Comparison of ENCODE assay signal across 7 mouse cellular contexts in the genomic region with DNA sequence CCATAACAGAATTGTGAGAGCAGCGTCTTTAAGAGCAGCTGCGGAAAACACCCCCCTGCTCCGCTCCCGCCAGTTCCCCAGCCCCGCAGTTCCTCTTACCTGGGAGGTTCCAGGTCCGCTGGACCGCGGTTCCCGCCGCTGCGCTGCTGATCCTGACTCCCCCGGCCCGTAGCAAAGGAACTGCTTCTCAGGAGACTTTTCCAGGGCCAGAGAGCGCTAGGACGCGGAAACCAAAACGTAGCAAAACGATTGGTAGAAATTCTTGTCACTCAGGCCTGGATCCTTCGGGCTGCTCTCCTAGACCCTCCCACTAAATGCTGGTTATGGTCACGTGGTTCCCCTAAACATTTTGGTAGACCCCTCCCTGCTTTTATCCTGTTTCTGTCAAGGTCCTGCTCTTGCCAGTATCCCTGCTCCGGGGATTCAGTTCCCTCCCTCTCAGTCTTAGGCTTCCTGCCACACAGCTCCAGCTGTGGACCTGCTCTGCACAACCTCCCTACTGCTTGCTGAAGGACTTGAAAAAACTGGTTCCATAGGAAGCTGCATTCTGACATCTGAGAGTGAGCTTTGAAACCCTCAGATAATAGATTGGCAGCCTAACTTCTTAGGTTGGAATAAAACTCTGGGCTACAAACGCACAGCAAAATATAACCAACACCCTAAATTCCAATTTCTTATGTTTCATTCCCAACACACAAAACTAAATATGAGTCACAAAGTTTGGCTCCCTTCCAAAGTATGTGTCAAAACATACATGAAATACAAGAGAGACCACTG. TPM values are rescaled to one million over a fixed set of nuclear protein-coding genes. Genes with fewer than 3 reads are reported as not detected.
DNase-seq lines count a peak whose midpoint lies in the region; ATAC-seq lines count a peak whose summit lies in the region.

Gene Zfp820, minus strand, starts transcription at position 228 of the 777 bp plus-strand sequence.

- ATAC-seq in megakaryocyte-erythroid progenitor cell, adult 5-6 weeks (replicated peaks; ENCODE audit: low FRiP score, low TSS enrichment, poor library complexity, severe bottlenecking), result peak; percentile 86

- intact Hi-C loops in left cerebral cortex, postnatal 25 days (cut with DNase I), result no loop called here

- peak; percentile 55 to 89 for DNase-seq in adrenal gland, adult (ENCODE audit: inconsistent age in 2 of 2, low spot score in 1 of 2)
- DNase-seq in embryo, embryonic 10.5 days (ENCODE audit: low spot score), result peak; percentile 96
- DNase-seq in gastrocnemius, postnatal 25 days, result peak; percentile 52
- peak; percentile 30 for DNase-seq in induced T-regulatory cell, adult 2 months (ENCODE audit: low read depth)
- DNase-seq in left cerebral cortex, postnatal 25 days (ENCODE audit: low spot score in 2 of 2), result peak; percentile 27 to 52
- DNase-seq in right cerebral cortex, postnatal 4 days, result peak; percentile 33

RNA-seq across cellular contexts. Expression of gene Zfp820, which starts in this region (rescaled TPM):
- under 1 TPM; 0.43 to 0.46 TPM for total RNA-seq in gastrocnemius, postnatal 25 days (2021)
- under 1 TPM; 0.66 TPM for total RNA-seq in left cerebral cortex, postnatal 25 days (2021)
- total RNA-seq in megakaryocyte-erythroid progenitor cell, adult 5-6 weeks (2014; fragmentation: Nextera tagmentation), result 3.6 and 4.0 TPM in 2 replicates
- total RNA-seq in megakaryocyte-erythroid progenitor cell, adult 5-6 weeks (2017), result 6.1 and 9.2 TPM in 2 replicates

Comparison
In these comparisons a context has a peak if more than half of its experiments do, and no peak if none do; other contexts are left out.
1. Peak in every context shown above with its lines: DNase-seq and ATAC-seq.
2. Peak in DNase-seq in gastrocnemius, postnatal 25 days; RNA of the gene not detected or under 1 TPM.
3. Peak in DNase-seq in left cerebral cortex, postnatal 25 days; RNA of the gene not detected or under 1 TPM.
4. DNase-seq: peak in every context shown above with its lines; median percentile 96 in embryo, embryonic 10.5 days; 72 in adrenal gland, adult; 52 in gastrocnemius, postnatal 25 days; 40 in left cerebral cortex, postnatal 25 days; 33 in right cerebral cortex, postnatal 4 days; 30 in induced T-regulatory cell, adult 2 months.